Mouse (Mus musculus) heart, embryonic 16.5 days (tissue): ENCODE data around the gene Bloc1s2. TPM values are rescaled to one million over a fixed set of nuclear protein-coding genes. Genes with fewer than 3 reads are reported as not detected.
A peak's percentile ranks its signal among the peaks of the same experiment; 100 is the strongest.

ENCODE experiments used
- ATAC-seq: fragments of 200-750 bp; cut with Nextera tagmentation; replicated peaks from 2 replicates; pipeline ENCODE4 v1.8.0; 2017; ENCODE audit warnings: moderate number of reproducible peaks; ENCODE audit not compliant: insufficient read depth, low FRiP score; ENCODE audit errors: extremely low read depth
- H3K27ac ChIP-seq: fragments of 300-500 bp; sonication (generic); 2 replicates; pipeline ENCODE4 v1.5.1; 2014; ENCODE audit warnings: mild to moderate bottlenecking, low read length, control low read depth, moderate library complexity
- H3K27me3 ChIP-seq: fragments of 300-500 bp; sonication (generic); 2 replicates; pipeline ENCODE4 v1.6.1; 2014; ENCODE audit warnings: low read length, mixed read lengths; ENCODE audit not compliant: control insufficient read depth, insufficient read depth
- H3K36me3 ChIP-seq: fragments of 300-500 bp; sonication (generic); 2 replicates; pipeline ENCODE4 v1.6.1; 2014; ENCODE audit not compliant: control insufficient read depth, insufficient read depth
- H3K4me1 ChIP-seq: fragments of 300-500 bp; sonication (generic); 2 replicates; pipeline ENCODE4 v1.6.1; 2014; ENCODE audit warnings: low read length, mixed read lengths; ENCODE audit not compliant: control insufficient read depth, insufficient read depth
- H3K4me2 ChIP-seq: fragments of 300-500 bp; sonication (generic); 2 replicates; pipeline ENCODE4 v1.6.1; 2014; ENCODE audit warnings: low read depth, mild to moderate bottlenecking, control low read depth, low read length
- H3K4me3 ChIP-seq: fragments of 300-500 bp; sonication (generic); 2 replicates; pipeline ENCODE4 v1.5.1; 2014; ENCODE audit warnings: mild to moderate bottlenecking, control low read depth, low read length
- H3K9ac ChIP-seq: fragments of 300-500 bp; sonication (generic); 2 replicates; pipeline ENCODE4 v1.6.1; 2014; ENCODE audit warnings: low read length, control low read depth
- H3K9me3 ChIP-seq: fragments of 300-500 bp; sonication (generic); replicated peaks from 2 replicates; pipeline ENCODE4 v1.6.1; 2016; ENCODE audit warnings: low read length; ENCODE audit not compliant: control insufficient read depth
- WGBS: fragments of 180-500 bp; shearing (Covaris S2); extraction: QIAGEN DNeasy Blood & Tissue Kit; methylation state at CpG from one replicate; pipeline ENCODE4 v1.1.7; 2014; 5-methylcytosine and 5-hydroxymethylcytosine counted together
- polyA plus RNA-seq: library from polyadenylated mRNA; unstranded; fragments of >200 nt; fragmentation: Nextera tagmentation; extraction: Ambion mirVana; gene quantifications from 2 replicates; pipeline ENCODE4 v1.2.1, GENCODE M21; 2015

Bloc1s2 gene
- polyA plus RNA-seq, 1 experiment from 2014 or later: 63.3 TPM

- H3K36me3 ChIP-seq: peaks cover 34% of the 10 kb centered on the region
- no peaks in the 10 kb centered on the region for H3K27me3 ChIP-seq
- H3K27ac ChIP-seq: no peak overlapping the region
- no peak overlapping the region for H3K4me3 ChIP-seq
- peaks cover 5% of the 10 kb centered on the region for H3K4me1 ChIP-seq
- no peak overlapping the region for H3K4me2 ChIP-seq
- no peaks in the 10 kb centered on the region for H3K9me3 ChIP-seq
- WGBS: 69% methylated on average over 7 of the region's 7 CpGs
- H3K9ac ChIP-seq: no peak overlapping the region
- ATAC-seq: no peak
Observed at GRCm38 (mm10) chr19:44111706-44112105, 34.5 kb downstream of the Bloc1s2 start.

GRCm38 (mm10) chr19:44110356-44110755 lies 35.9 kb downstream of the Bloc1s2 start:
- WGBS: 86% methylated on average over 9 of the region's 9 CpGs
- Histone ChIP-seq H3K4me3 (no peak overlapping the region), H3K4me2 (no peak overlapping the region), H3K27ac (no peak overlapping the region), H3K9me3 (no peaks in the 10 kb centered on the region), H3K27me3 (no peaks in the 10 kb centered on the region), H3K36me3 (peaks cover 34% of the 10 kb centered on the region), H3K9ac (no peak overlapping the region), H3K4me1 (peaks cover 11% of the 10 kb centered on the region)
- no peak for ATAC-seq

GRCm38 (mm10) chr19:44108996-44109395 lies 37.2 kb downstream of the Bloc1s2 start:
- H3K4me3 ChIP-seq: no peak overlapping the region
- ATAC-seq: no peak

GRCm38 (mm10) chr19:44107661-44108521 lies 38.4 kb downstream of the Bloc1s2 start:
- H3K9ac ChIP-seq: peak overlapping the region; percentile 99
- WGBS: 29% methylated on average over 22 of the region's 22 CpGs
- H3K36me3 ChIP-seq: peaks cover 19% of the 10 kb centered on the region
- H3K27me3 ChIP-seq: no peaks in the 10 kb centered on the region
- H3K4me2 ChIP-seq: peak overlapping the region; percentile 95
- H3K27ac ChIP-seq: 0 out of 2 replicates have a peak overlapping the region, but pooled peaks have one; percentile 15
- no peaks in the 10 kb centered on the region for H3K9me3 ChIP-seq
- ATAC-seq: peak; percentile 15; the same call in 1 of the 2 replicates
- H3K4me3 ChIP-seq: peak overlapping the region; percentile 99
- H3K4me1 ChIP-seq: peaks cover 11% of the 10 kb centered on the region

More at GRCm38 (mm10) chr19:44108996-44109395, 37.2 kb downstream of the Bloc1s2 start:
- H3K4me1 ChIP-seq: peaks cover 11% of the 10 kb centered on the region
- peaks cover 28% of the 10 kb centered on the region for H3K36me3 ChIP-seq
- no peaks in the 10 kb centered on the region for H3K9me3 ChIP-seq
- no peak overlapping the region for H3K9ac ChIP-seq
- no peak overlapping the region for H3K27ac ChIP-seq
- H3K4me2 ChIP-seq: no peak overlapping the region
- no peaks in the 10 kb centered on the region for H3K27me3 ChIP-seq

GRCm38 (mm10) chr19:44106831-44107660 lies 39.2 kb downstream of the Bloc1s2 start, which contains the start of gene Chuk:
Gene Chuk, minus strand, starts transcription at chr19:44107480.
- Histone ChIP-seq H3K27ac (peak within 1 kb of the TSS; percentile 72), H3K9me3 (no peaks in the 10 kb centered on the region), H3K27me3 (no peaks in the 10 kb centered on the region), H3K9ac (peak within 1 kb of the TSS; percentile 99), H3K36me3 (peaks cover 12% of the 10 kb centered on the region), H3K4me3 (peak within 1 kb of the TSS; percentile 99), H3K4me2 (peak within 1 kb of the TSS; percentile 95), H3K4me1 (peaks cover 11% of the 10 kb centered on the region)
- under 1% methylated on average over 67 of the region's 67 CpGs for WGBS
- ATAC-seq: peak; percentile 98

- WGBS: 72% methylated on average over 1 of the region's 1 CpGs
Observed at GRCm38 (mm10) chr19:44104393-44104792, 41.9 kb downstream of the Bloc1s2 start.

GRCm38 (mm10) chr19:44103001-44103400 lies 43.2 kb downstream of the Bloc1s2 start:
- Histone ChIP-seq H3K9ac (no peak overlapping the region), H3K4me2 (no peak overlapping the region), H3K27ac (no peak overlapping the region), H3K27me3 (no peaks in the 10 kb centered on the region), H3K36me3 (peaks cover 5% of the 10 kb centered on the region; the same call in 1 of the 2 replicates), H3K4me1 (peaks cover 11% of the 10 kb centered on the region), H3K4me3 (no peak overlapping the region), H3K9me3 (no peaks in the 10 kb centered on the region)
- 84% methylated on average over 3 of the region's 3 CpGs for WGBS
- ATAC-seq: no peak

More at GRCm38 (mm10) chr19:44104393-44104792, 41.9 kb downstream of the Bloc1s2 start:
- Histone ChIP-seq H3K4me2 (no peak overlapping the region), H3K36me3 (peaks cover 3% of the 10 kb centered on the region), H3K9ac (no peak overlapping the region), H3K4me3 (no peak overlapping the region), H3K9me3 (no peaks in the 10 kb centered on the region), H3K27me3 (no peaks in the 10 kb centered on the region), H3K27ac (no peak overlapping the region), H3K4me1 (peaks cover 11% of the 10 kb centered on the region)
- ATAC-seq: no peak

GRCm38 (mm10) chr19:44100840-44101239 lies 45.4 kb downstream of the Bloc1s2 start:
- no peak overlapping the region for H3K4me3 ChIP-seq
- H3K36me3 ChIP-seq: peaks cover 16% of the 10 kb centered on the region
- H3K27me3 ChIP-seq: no peaks in the 10 kb centered on the region
- no peak for ATAC-seq
- H3K9me3 ChIP-seq: 0 out of 2 replicates have a peak, but pooled peaks cover under 1% of the 10 kb centered on the region
- H3K9ac ChIP-seq: no peak overlapping the region
- H3K4me2 ChIP-seq: no peak overlapping the region
- no peak overlapping the region for H3K27ac ChIP-seq
- no peaks in the 10 kb centered on the region for H3K4me1 ChIP-seq
